Mouse (Mus musculus) embryonic fibroblast, embryonic 13.5 days (primary cell): ENCODE data around the gene Phkb.

Experiments
- CTCF ChIP-seq: IDR thresholded peaks from 2 replicates; pipeline ENCODE4 v1.5.1; 2011; ENCODE audit warnings: mild to moderate bottlenecking, control low read depth, low read length, moderate library complexity, borderline replicate concordance; ENCODE audit not compliant: insufficient read depth
- POLR2A ChIP-seq: IDR thresholded peaks from 2 replicates; pipeline ENCODE4 v1.6.1; 2011; ENCODE audit warnings: low read depth, mild to moderate bottlenecking, control low read depth, low read length, moderate library complexity

- TF ChIP-seq CTCF (no peak), POLR2A (no peak)
Measured at GRCm38 (mm10) chr8:86028646-86029312, 188.0 kb downstream of the Phkb start.
